Mouse (Mus musculus) ES-Bruce4 (cell line): ENCODE data around the gene Dars.

Experiments used
- CTCF ChIP-seq: IDR thresholded peaks from one replicate; pipeline ENCODE4 v1.8.1; 2011; ENCODE audit warnings: low read depth, low read length
- EP300 ChIP-seq: IDR thresholded peaks from 2 replicates; pipeline ENCODE4 v1.6.1; 2011; ENCODE audit warnings: low read depth, low read length; ENCODE audit not compliant: insufficient read depth
- POLR2A ChIP-seq: IDR thresholded peaks from one replicate; pipeline ENCODE4 v1.8.1; 2011; ENCODE audit warnings: low read length; ENCODE audit not compliant: insufficient read depth

- TF ChIP-seq POLR2A (no peak), CTCF (no peak), EP300 (no peak)
Measured at GRCm38 (mm10) chr1:128327165-128327564, 90.0 kb downstream of the Dars start.
